Mouse (Mus musculus) mouse trophoblast stem cell (cell line): ENCODE data around the gene Olfr247.
"Not testable (repeated sequence)": the region's sequence is repeated elsewhere in the genome, so short reads cannot be mapped to it uniquely, and the experiment has no call there.

Experiments
- in situ Hi-C, 2 experiments: fragments of 300-500 bp; cut with MseI, MboI; formaldehyde crosslinking; loops; 2 replicates in 1 of 2; 3 replicates in 1 of 2; pipeline ENCODE4 v1.15.1; 2025

The Olfr247 gene

GRCm38 (mm10) chr10:129976040-129976439 lies at the start of gene Olfr247:
TSS of gene Olfr247 (minus strand) at chr10:129976140.
- in situ Hi-C loops = not testable (repeated sequence)

- in situ Hi-C loops = no loop called here
These were observed 36.4 kb upstream of the Olfr247 start, which contains the start of gene Olfr820 for GRCm38 (mm10) chr10:130012321-130012720. TSS of gene Olfr820 (plus strand) at chr10:130012621.

GRCm38 (mm10) chr10:130005366-130005765 lies 29.4 kb upstream of the Olfr247 start:
- in situ Hi-C loops = not testable (repeated sequence)

GRCm38 (mm10) chr10:130004104-130004503 lies 28.2 kb upstream of the Olfr247 start:
- in situ Hi-C loops = not testable (repeated sequence)

GRCm38 (mm10) chr10:129984962-129985361 lies 9.0 kb upstream of the Olfr247 start, which contains the start of gene Gm10310:
TSS of gene Gm10310 (minus strand) at chr10:129985062.
- in situ Hi-C loops = not testable (repeated sequence)

- in situ Hi-C loops = not testable (repeated sequence)
These were observed 5.9 kb upstream of the Olfr247 start for GRCm38 (mm10) chr10:129981867-129982266.

GRCm38 (mm10) chr10:129972994-129973393 lies 2.9 kb downstream of the Olfr247 start:
- in situ Hi-C loops = not testable (repeated sequence)

GRCm38 (mm10) chr10:129967166-129967565 lies 8.8 kb downstream of the Olfr247 start, which contains the start of gene Olfr819:
TSS of gene Olfr819 (minus strand) at chr10:129967266.
- in situ Hi-C loops = not testable (repeated sequence)

- in situ Hi-C loops = not testable (repeated sequence)
These were observed 9.7 kb downstream of the Olfr247 start for GRCm38 (mm10) chr10:129966232-129966631.

- in situ Hi-C loops = no loop called here
These were observed 26.9 kb downstream of the Olfr247 start, which contains the start of gene Olfr818 for GRCm38 (mm10) chr10:129949000-129949399. TSS of gene Olfr818 (minus strand) at chr10:129949100.
